Mouse (Mus musculus): ENCODE measurements around the gene Chchd6. TPM values are rescaled to one million over a fixed set of nuclear protein-coding genes. Genes with fewer than 3 reads are reported as not detected.

Gene Chchd6
- polyA plus RNA-seq, 1 experiment from 2014 or later = 91.2 TPM

DNA sequence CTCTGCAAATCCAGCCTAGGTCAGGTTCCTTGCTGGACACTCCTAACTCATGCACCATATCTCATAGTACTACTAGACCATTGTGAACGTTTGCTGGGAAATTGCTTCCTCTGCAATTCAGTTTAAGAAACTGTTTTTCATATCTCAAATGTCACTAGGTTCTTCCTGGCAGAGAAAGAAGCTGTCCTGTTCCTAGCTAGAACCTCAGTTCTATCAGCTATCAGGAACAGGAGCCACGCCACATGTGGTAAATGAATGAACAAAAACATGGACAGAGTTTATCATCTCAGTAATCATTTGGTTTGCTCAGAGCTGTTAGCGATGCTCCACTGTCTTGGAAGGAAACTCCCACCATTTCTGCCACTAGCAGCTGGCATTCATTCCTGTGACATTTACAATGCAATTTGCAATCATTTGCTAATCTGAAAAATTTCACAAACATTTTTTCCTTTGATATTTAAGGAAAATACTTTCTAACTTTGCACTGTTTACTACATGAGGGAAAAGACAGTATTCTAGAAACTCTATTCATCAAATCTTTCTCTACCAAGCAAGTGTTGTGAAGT, 179.3 kb downstream of the Chchd6 start:
- Histone ChIP-seq H3K9ac (ENCODE audit: low read depth, low read length) (no peak overlapping the region), H3K4me1 (replicated peaks; ENCODE audit: control insufficient read depth, insufficient read depth, low read length) (no peaks in the 10 kb centered on the region), H3K27ac (ENCODE audit: low read depth, low read length) (no peak overlapping the region), H3K4me2 (replicated peaks; ENCODE audit: low read depth, low read length) (no peak overlapping the region), H3K4me3 (ENCODE audit: low read depth, low read length) (no peak overlapping the region), H3K27me3 (ENCODE audit: control insufficient read depth, insufficient read depth, low read length) (no peaks in the 10 kb centered on the region), H3K9me3 (ENCODE audit: control insufficient read depth, low read length) (no peaks in the 10 kb centered on the region), H3K36me3 (ENCODE audit: control insufficient read depth, insufficient read depth, low read length) (no peaks in the 10 kb centered on the region)
- 85% methylated on average over 3 of the region's 3 CpGs for WGBS
- ATAC-seq (ENCODE audit: low FRiP score) (no peak), DNase-seq (ENCODE audit: low spot score) (no peak)

DNA sequence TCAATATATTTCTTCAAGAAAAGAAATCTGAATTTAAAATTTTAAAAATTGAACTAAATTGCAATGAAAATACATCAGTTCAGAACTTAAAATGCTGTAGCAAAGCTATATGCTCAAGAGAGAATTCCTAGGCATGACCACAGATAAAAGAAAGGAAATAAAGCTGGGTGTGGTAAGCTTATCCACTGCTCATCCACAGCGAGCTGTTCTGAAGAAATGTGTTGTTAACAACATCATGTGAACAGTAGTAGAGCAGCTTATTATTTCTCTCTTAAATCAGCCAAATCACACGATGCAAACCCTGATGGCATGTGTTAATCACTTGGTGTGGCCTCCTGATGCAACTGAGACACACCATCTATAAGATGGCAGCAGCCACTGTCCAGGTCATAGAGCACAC, 180.4 kb downstream of the Chchd6 start:
- Histone ChIP-seq H3K4me3 (ENCODE audit: low read depth, low read length) (no peak overlapping the region), H3K27ac (ENCODE audit: low read depth, low read length) (no peak overlapping the region), H3K4me1 (replicated peaks; ENCODE audit: control insufficient read depth, insufficient read depth, low read length) (no peaks in the 10 kb centered on the region), H3K36me3 (ENCODE audit: control insufficient read depth, insufficient read depth, low read length) (no peaks in the 10 kb centered on the region), H3K9me3 (ENCODE audit: control insufficient read depth, low read length) (no peaks in the 10 kb centered on the region), H3K27me3 (ENCODE audit: control insufficient read depth, insufficient read depth, low read length) (no peaks in the 10 kb centered on the region), H3K4me2 (replicated peaks; ENCODE audit: low read depth, low read length) (no peak overlapping the region), H3K9ac (ENCODE audit: low read depth, low read length) (no peak overlapping the region)
- 93% methylated on average over 2 of the region's 2 CpGs for WGBS
- ATAC-seq (ENCODE audit: low FRiP score) (no peak), DNase-seq (ENCODE audit: low spot score) (no peak)

DNA sequence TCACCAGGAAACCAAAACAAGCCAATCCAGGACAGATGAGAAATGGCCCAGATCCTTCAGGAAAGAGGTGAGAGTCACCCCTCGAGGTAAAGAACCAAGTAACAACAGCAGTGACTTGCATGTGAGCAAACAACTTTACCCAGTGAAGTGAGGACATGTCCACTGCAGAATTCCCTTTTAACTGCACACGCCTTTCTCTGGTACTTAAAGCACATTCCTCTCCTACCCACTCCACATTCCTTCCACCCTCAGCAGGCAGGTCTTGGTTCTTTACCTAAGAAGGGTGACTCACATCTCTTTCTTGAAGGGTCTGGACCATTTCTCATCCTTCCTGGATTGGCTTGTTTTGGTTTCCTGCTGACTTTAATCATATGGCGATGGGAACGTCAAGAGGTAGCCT, 181.3 kb downstream of the Chchd6 start:
- WGBS = 91% methylated on average over 4 of the region's 4 CpGs
- H3K9ac ChIP-seq (ENCODE audit: low read depth, low read length) = no peak overlapping the region
- DNase-seq (ENCODE audit: low spot score) (no peak), ATAC-seq (ENCODE audit: low FRiP score) (no peak)
- no peak overlapping the region for H3K27ac ChIP-seq (ENCODE audit: low read depth, low read length)
- no peaks in the 10 kb centered on the region for H3K36me3 ChIP-seq (ENCODE audit: control insufficient read depth, insufficient read depth, low read length)
- H3K4me3 ChIP-seq (ENCODE audit: low read depth, low read length) = no peak overlapping the region
- H3K4me2 ChIP-seq (replicated peaks; ENCODE audit: low read depth, low read length) = no peak overlapping the region
- no peaks in the 10 kb centered on the region for H3K4me1 ChIP-seq (replicated peaks; ENCODE audit: control insufficient read depth, insufficient read depth, low read length)
- H3K27me3 ChIP-seq (ENCODE audit: control insufficient read depth, insufficient read depth, low read length) = no peaks in the 10 kb centered on the region
- no peaks in the 10 kb centered on the region for H3K9me3 ChIP-seq (ENCODE audit: control insufficient read depth, low read length)

DNA sequence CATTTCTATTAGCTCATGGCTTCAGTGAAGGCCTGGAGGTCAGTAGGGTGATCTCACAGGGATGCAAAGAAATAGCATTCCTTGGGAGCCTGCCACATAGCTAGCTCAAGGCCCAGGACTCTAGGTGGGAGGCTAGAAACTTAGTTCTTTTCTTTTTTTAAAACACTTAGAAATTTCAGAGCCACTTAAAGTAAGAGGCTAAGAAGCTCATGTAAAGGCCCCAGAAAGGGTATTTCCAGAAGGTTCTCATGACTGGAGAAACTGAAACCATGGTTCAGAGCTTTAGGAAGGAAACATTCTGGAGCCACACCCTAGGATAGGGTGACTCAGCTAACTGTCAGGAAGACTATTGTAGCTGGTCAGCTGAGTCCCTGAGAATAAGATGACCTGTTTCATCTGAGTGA, 182.0 kb downstream of the Chchd6 start:
- H3K27ac ChIP-seq (ENCODE audit: low read depth, low read length) = no peak overlapping the region
- H3K27me3 ChIP-seq (ENCODE audit: control insufficient read depth, insufficient read depth, low read length) = no peaks in the 10 kb centered on the region
- no peaks in the 10 kb centered on the region for H3K9me3 ChIP-seq (ENCODE audit: control insufficient read depth, low read length)
- H3K9ac ChIP-seq (ENCODE audit: low read depth, low read length) = no peak overlapping the region
- no peaks in the 10 kb centered on the region for H3K4me1 ChIP-seq (replicated peaks; ENCODE audit: control insufficient read depth, insufficient read depth, low read length)
- DNase-seq (ENCODE audit: low spot score) (no peak), ATAC-seq (ENCODE audit: low FRiP score) (no peak)
- H3K4me3 ChIP-seq (ENCODE audit: low read depth, low read length) = no peak overlapping the region
- H3K4me2 ChIP-seq (replicated peaks; ENCODE audit: low read depth, low read length) = no peak overlapping the region
- H3K36me3 ChIP-seq (ENCODE audit: control insufficient read depth, insufficient read depth, low read length) = no peaks in the 10 kb centered on the region

DNA sequence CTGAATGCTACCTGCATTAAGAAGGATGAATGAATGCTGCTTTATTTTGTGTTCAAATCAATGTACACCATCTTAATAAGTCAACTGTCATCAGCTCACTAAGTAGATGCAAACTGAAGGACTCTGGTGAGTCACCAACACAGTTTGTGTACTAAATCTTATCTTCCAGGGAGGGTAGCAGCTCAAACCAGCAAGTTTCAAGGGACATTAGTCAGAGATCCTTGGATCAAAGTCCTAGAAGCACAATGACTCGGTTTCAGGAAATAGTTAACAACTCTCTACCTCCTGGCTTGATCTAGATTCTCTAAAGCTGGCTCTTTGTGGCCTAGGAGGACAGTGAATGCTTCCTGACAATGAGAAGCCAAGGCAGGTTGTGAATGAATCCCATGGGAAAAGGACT, 182.9 kb downstream of the Chchd6 start:
- ATAC-seq (ENCODE audit: low FRiP score) (no peak), DNase-seq (ENCODE audit: low spot score) (no peak)
- Histone ChIP-seq H3K36me3 (ENCODE audit: control insufficient read depth, insufficient read depth, low read length) (no peaks in the 10 kb centered on the region), H3K4me1 (replicated peaks; ENCODE audit: control insufficient read depth, insufficient read depth, low read length) (no peaks in the 10 kb centered on the region), H3K9ac (ENCODE audit: low read depth, low read length) (no peak overlapping the region), H3K4me3 (ENCODE audit: low read depth, low read length) (no peak overlapping the region), H3K4me2 (replicated peaks; ENCODE audit: low read depth, low read length) (no peak overlapping the region), H3K27me3 (ENCODE audit: control insufficient read depth, insufficient read depth, low read length) (no peaks in the 10 kb centered on the region), H3K27ac (ENCODE audit: low read depth, low read length) (no peak overlapping the region), H3K9me3 (ENCODE audit: control insufficient read depth, low read length) (no peaks in the 10 kb centered on the region)
- 79% methylated on average over 1 of the region's 1 CpGs for WGBS

DNA sequence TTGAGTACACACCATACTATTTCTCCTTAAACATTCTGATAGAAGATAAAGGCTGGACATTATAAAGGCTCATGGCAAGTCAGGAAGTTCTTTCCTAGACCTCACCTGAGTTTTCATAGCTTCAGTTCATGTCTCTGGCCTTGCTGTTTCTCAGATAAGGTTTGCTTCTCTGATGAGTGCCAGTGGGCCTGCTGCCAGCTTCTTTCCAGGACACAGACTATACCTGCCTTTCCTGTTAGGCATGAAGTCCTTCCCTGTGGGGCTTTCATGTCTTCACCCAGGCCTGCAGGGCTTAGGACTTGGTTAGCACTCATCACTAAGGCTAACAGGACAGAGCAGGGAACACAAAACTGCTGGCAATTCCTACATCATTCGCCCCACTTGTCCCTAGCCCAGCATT, 186.4 kb downstream of the Chchd6 start:
- no peak overlapping the region for H3K27ac ChIP-seq (ENCODE audit: low read depth, low read length)
- no peak for ATAC-seq (ENCODE audit: low FRiP score)
- H3K4me2 ChIP-seq (replicated peaks; ENCODE audit: low read depth, low read length) = no peak overlapping the region
- no peak overlapping the region for H3K9ac ChIP-seq (ENCODE audit: low read depth, low read length)
- no peaks in the 10 kb centered on the region for H3K4me1 ChIP-seq (replicated peaks; ENCODE audit: control insufficient read depth, insufficient read depth, low read length)
- H3K4me3 ChIP-seq (ENCODE audit: low read depth, low read length) = no peak overlapping the region
- no peak for DNase-seq (ENCODE audit: low spot score)
- WGBS = 79% methylated on average over 1 of the region's 1 CpGs
- no peaks in the 10 kb centered on the region for H3K9me3 ChIP-seq (ENCODE audit: control insufficient read depth, low read length)
- H3K36me3 ChIP-seq (ENCODE audit: control insufficient read depth, insufficient read depth, low read length) = no peaks in the 10 kb centered on the region
- H3K27me3 ChIP-seq (ENCODE audit: control insufficient read depth, insufficient read depth, low read length) = no peaks in the 10 kb centered on the region

DNA sequence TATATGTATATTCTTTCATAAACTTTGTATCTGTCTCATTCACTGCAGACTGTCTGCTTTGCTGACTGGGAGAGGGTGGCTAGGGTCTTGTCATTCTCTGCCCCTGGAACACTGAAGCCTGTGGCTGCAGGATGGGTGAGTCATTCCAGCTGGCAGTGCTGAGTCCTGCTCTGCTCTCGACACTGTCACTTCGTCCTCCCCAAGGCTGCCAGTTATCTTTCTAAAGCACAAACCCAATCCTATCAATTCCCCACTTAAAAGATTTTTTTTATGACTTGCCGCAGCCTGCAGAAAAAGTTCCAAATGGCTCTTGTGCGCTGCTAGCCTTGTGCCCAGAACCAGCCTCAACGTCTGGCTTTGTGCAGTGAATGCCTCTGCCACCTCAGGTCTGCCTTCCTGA, 187.2 kb downstream of the Chchd6 start:
- WGBS = 72% methylated on average over 5 of the region's 5 CpGs
- DNase-seq (ENCODE audit: low spot score) (no peak), ATAC-seq (ENCODE audit: low FRiP score) (no peak)
- Histone ChIP-seq H3K27me3 (ENCODE audit: control insufficient read depth, insufficient read depth, low read length) (no peaks in the 10 kb centered on the region), H3K9ac (ENCODE audit: low read depth, low read length) (no peak overlapping the region), H3K4me3 (ENCODE audit: low read depth, low read length) (no peak overlapping the region), H3K4me2 (replicated peaks; ENCODE audit: low read depth, low read length) (no peak overlapping the region), H3K4me1 (replicated peaks; ENCODE audit: control insufficient read depth, insufficient read depth, low read length) (no peaks in the 10 kb centered on the region), H3K9me3 (ENCODE audit: control insufficient read depth, low read length) (no peaks in the 10 kb centered on the region), H3K36me3 (ENCODE audit: control insufficient read depth, insufficient read depth, low read length) (no peaks in the 10 kb centered on the region), H3K27ac (ENCODE audit: low read depth, low read length) (no peak overlapping the region)

DNA sequence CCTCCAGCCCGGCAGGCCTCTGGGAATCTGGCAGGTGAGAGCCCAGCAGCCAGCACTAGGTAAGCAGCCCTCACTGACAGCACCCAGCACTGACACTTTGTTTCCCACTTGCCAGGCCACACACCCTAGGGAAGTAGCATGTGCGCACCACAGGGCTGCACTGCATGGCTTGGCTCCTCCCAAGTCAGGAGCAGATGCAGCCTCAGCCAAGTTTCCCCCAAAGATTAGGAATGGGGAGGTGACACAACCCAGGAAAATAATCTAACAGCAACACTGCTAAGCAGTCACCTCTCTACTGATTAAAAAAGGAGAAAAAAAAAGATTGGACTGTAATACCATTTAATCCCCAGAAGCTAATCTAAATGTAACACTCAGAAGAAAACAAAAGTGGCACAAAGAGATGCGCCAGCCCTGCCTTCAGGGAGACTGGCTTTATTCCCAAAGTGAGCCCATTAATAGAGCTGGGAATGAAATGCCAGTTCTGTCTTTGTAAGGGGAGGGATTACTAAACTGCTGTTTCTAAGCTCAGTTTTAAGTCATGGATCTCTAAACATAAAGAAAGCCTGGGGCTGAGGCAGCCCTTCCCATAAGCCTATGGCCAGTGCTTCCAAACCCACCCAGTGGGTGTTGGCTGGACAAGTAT, 188.1 kb downstream of the Chchd6 start:
- Histone ChIP-seq H3K27ac (ENCODE audit: low read depth, low read length) (no peak overlapping the region), H3K4me1 (replicated peaks; ENCODE audit: control insufficient read depth, insufficient read depth, low read length) (no peaks in the 10 kb centered on the region), H3K27me3 (ENCODE audit: control insufficient read depth, insufficient read depth, low read length) (no peaks in the 10 kb centered on the region), H3K4me2 (replicated peaks; ENCODE audit: low read depth, low read length) (no peak overlapping the region), H3K4me3 (ENCODE audit: low read depth, low read length) (no peak overlapping the region), H3K9ac (ENCODE audit: low read depth, low read length) (no peak overlapping the region), H3K9me3 (ENCODE audit: control insufficient read depth, low read length) (no peaks in the 10 kb centered on the region), H3K36me3 (ENCODE audit: control insufficient read depth, insufficient read depth, low read length) (no peaks in the 10 kb centered on the region)
- ATAC-seq (ENCODE audit: low FRiP score) (no peak), DNase-seq (ENCODE audit: low spot score) (no peak)
- WGBS = 82% methylated on average over 3 of the region's 3 CpGs

DNA sequence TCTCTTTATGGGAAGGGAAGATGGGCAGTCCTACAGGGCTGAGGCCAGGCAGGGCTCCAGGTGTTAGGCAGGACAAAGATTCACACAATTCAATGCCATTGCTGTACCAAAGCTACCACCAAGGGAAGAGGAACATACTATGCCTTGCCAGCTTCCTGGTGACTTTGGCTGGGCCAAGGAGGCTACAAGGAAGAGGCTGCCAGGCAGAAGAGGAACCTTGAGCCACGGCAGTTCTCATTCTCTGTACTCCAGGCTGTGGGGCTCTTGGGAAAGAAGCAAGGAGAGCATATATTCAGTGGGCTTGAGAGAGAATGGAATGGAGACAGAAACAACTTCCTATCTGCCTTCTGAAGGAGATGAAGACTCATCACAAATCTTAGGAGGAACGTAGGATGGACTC, 190.5 kb downstream of the Chchd6 start:
- no peak for DNase-seq (ENCODE audit: low spot score)
- H3K4me3 ChIP-seq (ENCODE audit: low read depth, low read length) = no peak overlapping the region
- WGBS = 81% methylated on average over 2 of the region's 2 CpGs
- H3K9ac ChIP-seq (ENCODE audit: low read depth, low read length) = no peak overlapping the region
- no peaks in the 10 kb centered on the region for H3K4me1 ChIP-seq (replicated peaks; ENCODE audit: control insufficient read depth, insufficient read depth, low read length)
- H3K36me3 ChIP-seq (ENCODE audit: control insufficient read depth, insufficient read depth, low read length) = no peaks in the 10 kb centered on the region
- H3K4me2 ChIP-seq (replicated peaks; ENCODE audit: low read depth, low read length) = no peak overlapping the region
- no peaks in the 10 kb centered on the region for H3K27me3 ChIP-seq (ENCODE audit: control insufficient read depth, insufficient read depth, low read length)
- no peak overlapping the region for H3K27ac ChIP-seq (ENCODE audit: low read depth, low read length)
- no peaks in the 10 kb centered on the region for H3K9me3 ChIP-seq (ENCODE audit: control insufficient read depth, low read length)
- no peak for ATAC-seq (ENCODE audit: low FRiP score)
